Mouse (Mus musculus) lung, postnatal 4 days (tissue): ENCODE data around the gene Them7.

Experiments used
- DNase-seq, 2 experiments: peaks; one replicate each; pipeline ENCODE4 v3.0.0; 2021

Them7 gene

GRCm38 (mm10) chr2:105311991-105312390 is 87.9 kb downstream of the Them7 start:
- DNase-seq, result no peak

- no peak for DNase-seq
Measured at GRCm38 (mm10) chr2:105313077-105313476, 89.0 kb downstream of the Them7 start.

DNA sequence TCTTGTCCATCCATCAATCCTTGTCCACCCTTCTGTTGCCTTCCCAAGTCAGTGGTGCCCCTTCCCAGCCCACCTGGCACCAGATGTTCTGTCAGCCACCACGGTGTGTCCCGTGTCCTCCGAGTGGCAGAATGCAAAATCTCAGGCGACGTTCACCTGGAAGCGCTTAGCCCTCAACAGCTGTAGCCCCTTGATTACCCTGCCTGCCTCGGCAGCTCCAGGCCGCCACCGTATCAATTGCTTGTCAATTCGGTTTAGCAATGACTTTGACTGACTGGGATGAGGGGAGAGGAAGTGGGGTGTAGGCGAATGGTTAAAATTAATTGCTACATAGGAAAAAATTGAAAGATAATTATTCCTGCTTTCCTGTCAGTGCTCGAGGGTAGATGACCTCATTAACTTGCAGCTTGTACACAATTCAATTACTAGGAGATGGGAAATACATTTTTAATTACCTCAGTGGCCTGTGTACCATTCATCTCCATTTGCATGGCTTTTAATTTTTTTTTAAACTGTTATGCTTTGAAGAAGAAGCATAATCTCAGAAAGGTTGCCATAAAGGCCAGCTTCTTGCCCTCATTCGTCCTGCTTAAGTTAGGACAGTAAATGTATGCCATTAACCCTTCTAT is 93.5 kb downstream of the Them7 start:
- no peak for DNase-seq

DNA sequence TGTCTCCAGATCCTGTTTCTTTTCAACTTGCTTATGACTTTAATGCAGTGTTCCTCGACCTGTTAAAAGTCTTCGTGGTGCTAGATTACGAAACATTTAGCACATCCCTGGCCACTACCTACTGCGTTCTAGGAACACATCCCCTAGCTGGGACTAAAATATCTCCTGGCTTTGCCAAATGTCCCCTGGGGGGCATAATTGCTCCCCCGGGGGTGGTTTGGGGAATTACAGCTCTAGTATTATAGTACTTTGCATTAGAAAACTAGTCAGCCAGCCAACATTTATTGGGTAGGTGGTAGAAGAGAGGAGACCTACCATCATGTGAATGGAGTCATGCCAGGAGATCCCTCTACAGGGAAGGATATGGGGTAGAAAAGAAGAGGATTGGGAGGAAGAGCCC is 101.9 kb downstream of the Them7 start:
- DNase-seq, result no peak

GRCm38 (mm10) chr2:105330024-105330423 is 105.9 kb downstream of the Them7 start:
- DNase-seq, result no peak

DNA sequence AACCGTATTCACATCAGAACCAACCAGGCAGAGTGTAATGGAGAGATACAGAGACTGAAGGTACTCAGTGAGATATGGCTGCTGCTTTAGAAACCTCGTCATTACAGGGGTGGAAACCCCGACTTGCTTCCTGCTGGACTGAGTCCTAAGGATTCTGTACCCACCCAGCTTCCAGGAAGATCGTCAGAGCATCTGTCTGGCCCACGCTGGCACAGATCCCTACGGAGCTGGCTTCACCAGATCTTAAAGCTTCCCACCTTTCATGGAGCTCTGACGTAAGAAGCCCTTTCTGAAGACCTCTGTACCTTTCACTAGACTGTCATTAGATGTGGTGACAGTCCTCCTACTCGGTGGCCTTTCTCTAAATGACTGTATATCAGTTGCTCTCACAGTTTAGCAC is 109.0 kb downstream of the Them7 start:
- peak; percentile 42 to 61 for DNase-seq

DNA sequence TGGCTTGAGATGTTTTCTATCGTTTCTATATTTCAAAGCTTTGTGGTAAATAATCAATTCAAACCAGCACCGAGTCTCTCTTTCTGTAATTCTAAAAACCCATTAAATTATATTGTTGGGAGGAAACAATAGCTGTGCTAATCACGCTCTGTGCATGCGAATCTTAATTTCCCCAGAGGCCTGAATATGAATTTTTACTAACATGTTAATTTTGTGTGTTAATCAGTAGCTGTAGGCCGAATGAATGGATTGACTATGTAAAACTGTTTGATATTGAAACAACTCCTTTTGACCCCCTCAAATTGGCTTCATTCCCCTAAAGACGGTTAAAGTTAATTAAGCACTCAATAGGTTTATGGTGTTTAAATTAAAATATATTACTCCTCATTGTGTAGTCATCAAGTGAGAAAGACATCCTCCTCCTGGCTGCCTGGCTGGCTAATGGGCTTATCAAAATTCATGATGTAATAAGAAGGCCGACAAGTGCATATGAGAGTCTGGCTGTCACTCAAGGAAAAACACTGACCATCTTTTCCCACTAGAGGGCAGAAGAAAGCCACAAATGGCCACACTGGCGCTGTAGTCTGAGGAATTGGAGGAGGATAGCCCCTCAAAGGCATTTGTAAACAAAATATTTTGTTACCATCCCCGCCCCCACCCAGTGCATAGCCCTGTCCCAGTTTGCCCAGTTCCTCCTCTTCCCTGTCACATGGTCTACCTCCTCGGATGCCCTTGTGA is 110.0 kb downstream of the Them7 start:
- peak in 1 of 2 experiments; percentile 66 for DNase-seq

DNA sequence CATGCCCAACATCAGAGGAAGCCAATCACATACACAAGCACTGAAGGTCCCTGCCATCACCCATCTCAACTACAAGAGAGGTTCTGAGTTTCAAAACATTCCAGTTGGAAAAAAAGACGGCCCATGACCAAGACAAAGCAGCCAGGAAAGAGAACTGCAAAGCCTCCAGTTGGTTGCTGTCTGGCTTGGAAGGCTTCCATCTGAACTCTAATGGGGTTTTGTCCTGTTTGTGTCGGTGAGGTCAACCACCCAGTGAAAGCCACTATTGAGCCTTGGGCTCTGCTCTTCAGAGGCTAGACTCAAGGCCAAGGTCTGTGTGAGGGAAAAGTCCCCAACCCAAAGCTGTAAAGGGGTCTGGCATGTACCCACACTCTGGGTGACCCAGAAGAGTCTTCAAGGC is 111.5 kb downstream of the Them7 start:
- no peak for DNase-seq

- DNase-seq, result no peak
Measured at GRCm38 (mm10) chr2:105336314-105337027, 112.4 kb downstream of the Them7 start.

GRCm38 (mm10) chr2:105337171-105337875 is 113.2 kb downstream of the Them7 start:
- DNase-seq, result no peak

- DNase-seq, result no peak
Measured at GRCm38 (mm10) chr2:105339993-105340392, 115.9 kb downstream of the Them7 start.

GRCm38 (mm10) chr2:105348886-105349285 is 124.8 kb downstream of the Them7 start:
- DNase-seq, result no peak

DNA sequence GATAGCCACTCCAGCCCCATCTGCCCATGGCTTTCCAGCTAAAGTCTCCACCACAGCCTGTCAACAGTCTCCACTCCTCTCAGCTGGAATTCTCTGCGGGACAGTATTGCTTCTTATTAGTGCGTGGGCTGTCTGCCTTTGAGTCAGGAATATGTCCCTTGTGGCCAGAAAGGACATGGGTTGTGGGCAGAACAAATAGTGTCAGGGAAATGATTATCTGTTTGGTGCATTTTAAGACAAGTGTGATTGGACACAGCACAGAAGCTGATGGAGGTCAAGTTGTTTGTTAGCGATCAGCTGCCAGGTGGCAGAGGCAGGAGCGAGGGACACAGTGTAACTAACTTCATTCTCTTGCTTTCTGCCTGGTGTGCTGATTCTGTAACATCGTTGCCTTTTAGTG is 132.7 kb downstream of the Them7 start:
- DNase-seq, result peak in 1 of 2 experiments; percentile 27

- DNase-seq, result no peak
Measured at GRCm38 (mm10) chr2:105358040-105358439, 133.9 kb downstream of the Them7 start.

DNA sequence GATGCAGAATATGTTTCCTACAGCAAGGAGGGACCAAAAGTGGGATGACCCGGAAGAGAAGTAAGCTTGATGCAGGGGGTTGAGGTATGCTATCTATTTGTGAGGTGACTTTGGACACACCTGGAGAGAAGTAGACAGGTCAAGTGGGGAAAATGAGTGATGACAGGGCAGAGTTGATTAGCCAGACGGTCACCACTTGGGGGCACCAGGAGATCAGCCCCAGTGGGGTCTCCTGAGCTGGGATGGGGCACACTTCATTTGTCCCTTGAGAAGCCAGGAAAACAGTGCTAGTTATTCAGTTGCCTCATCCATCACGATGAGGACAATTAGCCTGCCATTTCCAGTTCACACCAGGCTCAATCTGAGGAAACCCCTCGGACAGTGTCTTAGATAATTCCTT is 143.5 kb downstream of the Them7 start:
- no peak for DNase-seq

- no peak for DNase-seq
Measured at GRCm38 (mm10) chr2:105370240-105370639, 146.1 kb downstream of the Them7 start.

- DNase-seq, result no peak
Measured at GRCm38 (mm10) chr2:105370698-105371097, 146.6 kb downstream of the Them7 start.

DNA sequence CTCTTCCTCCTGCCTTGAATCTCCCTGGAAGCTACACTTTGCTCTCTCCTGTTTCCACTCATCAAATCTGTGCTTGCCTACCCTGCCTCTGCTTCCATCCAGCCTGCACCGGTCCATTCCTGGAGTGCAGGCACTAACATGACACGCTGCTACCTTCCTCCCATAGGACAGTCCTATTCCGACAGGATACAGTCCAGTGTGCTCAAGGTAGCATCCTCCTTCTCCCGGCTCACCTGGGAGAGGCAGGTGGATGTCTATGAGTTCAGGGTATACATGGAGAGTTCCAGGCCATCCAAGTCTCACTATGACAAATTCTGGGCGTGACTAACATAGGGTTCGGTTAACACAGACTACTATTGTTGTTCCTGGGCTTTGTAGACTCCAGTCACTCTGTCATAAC is 148.0 kb downstream of the Them7 start:
- no peak for DNase-seq

DNA sequence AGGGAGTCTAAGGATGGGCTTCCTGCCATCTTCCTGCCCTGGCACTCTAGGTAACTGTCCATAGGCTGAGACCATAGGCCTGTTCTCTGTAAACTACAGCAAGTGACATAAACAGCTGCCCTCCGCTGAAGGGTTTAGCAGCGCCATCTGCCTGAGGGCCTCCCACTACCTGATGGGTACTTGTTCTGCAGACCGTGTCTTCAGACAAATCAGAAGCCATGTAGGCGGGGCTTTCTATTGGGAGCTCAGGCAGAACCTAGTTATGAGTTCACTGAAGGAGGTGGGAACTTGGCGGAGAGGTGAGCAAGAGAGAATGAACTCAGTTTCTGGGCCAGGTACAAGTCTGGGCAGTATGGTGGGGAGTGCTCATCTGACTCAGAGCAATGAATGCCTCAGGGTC is 148.6 kb downstream of the Them7 start:
- DNase-seq, result no peak

GRCm38 (mm10) chr2:105373658-105374057 is 149.5 kb downstream of the Them7 start:
- DNase-seq, result no peak

DNA sequence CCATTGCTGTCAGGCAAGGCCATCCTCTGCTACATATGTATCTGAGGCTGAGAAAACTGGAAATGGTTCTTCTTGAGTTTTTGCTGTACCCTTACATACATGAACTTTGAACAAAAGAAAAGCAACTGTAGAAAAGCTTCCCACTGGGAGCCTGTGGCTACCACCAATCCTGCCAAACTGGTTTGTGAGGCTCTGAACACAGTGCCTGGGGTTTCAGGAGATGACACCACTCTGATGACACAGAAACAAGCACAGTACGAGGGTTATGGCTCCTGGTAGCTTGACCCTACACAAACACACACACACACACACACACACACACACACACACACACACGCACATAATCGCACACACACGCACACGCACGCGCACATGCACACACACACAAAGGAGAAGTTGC is 151.1 kb downstream of the Them7 start:
- DNase-seq, result no peak

DNA sequence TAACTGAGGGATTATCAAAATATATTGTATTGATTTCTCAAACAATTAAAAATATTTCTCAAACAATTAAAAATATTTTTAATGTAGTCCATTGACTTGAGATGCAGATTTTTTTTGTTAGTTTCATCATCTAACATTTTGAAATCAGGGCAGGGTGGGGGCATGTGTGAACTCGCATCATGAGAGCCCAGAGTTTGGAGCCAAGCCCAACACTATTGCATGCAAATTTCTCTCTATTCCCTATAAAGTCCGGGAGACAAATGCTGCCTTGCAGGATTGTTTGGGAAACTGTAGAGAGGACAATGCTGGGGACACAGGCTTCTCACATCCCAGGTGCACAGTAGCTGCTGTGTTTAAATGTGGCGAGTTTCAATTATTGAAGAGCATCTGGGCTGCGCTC is 151.6 kb downstream of the Them7 start:
- DNase-seq, result no peak

DNA sequence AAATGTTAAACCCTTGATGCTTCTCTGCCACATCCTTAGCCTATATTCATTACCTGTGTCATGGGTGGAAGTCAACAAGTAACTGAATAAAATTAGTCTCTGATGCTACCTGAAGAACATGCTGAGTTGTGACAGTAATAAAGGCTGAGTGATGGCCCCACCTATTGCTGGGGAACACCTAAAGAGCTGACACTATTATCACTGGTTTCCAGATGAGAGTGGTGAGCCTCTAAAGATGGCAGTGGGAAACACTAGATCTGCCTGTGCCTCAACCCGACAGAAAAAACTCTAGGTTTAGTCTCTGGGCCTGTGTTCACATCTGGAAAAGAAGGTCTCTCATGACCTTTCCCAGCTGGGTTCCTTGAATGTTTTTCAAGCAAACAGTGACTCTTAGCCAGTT is 155.6 kb downstream of the Them7 start:
- DNase-seq, result no peak
